Mouse (Mus musculus) midbrain, embryonic 14.5 days (tissue): Measurements from ENCODE around the gene Slc25a19. TPM values are rescaled to one million over a fixed set of nuclear protein-coding genes. Genes with fewer than 3 reads are reported as not detected.
A peak's percentile ranks its signal among the peaks of the same experiment; 100 is the strongest.

Experiments
- ATAC-seq: fragments of 200-750 bp; cut with Nextera tagmentation; 2 replicates; pipeline ENCODE4 v1.8.0; 2017; ENCODE audit warnings: moderate number of reproducible peaks, moderate library complexity; ENCODE audit not compliant: low FRiP score, low TSS enrichment
- DNase-seq: peaks from one replicate; pipeline ENCODE4 v3.0.0-alpha.2; 2015
- H3K27ac ChIP-seq: fragments of 300-500 bp; sonication (generic); replicated peaks from 2 replicates; pipeline ENCODE4 v1.5.1; 2014; ENCODE audit warnings: mild to moderate bottlenecking, low read depth, low read length, moderate library complexity
- H3K27me3 ChIP-seq: fragments of 300-500 bp; sonication (generic); 2 replicates; pipeline ENCODE4 v1.6.1; 2014; ENCODE audit warnings: low read length, control low read depth, mixed read lengths; ENCODE audit not compliant: control insufficient read depth, insufficient read depth
- H3K36me3 ChIP-seq: fragments of 300-500 bp; sonication (generic); 2 replicates; pipeline ENCODE4 v1.6.1; 2014; ENCODE audit warnings: low read length, control low read depth; ENCODE audit not compliant: control insufficient read depth, insufficient read depth
- H3K4me1 ChIP-seq: fragments of 300-500 bp; sonication (generic); 2 replicates; pipeline ENCODE4 v1.6.1; 2014; ENCODE audit warnings: mild to moderate bottlenecking, antibody characterized with exemption, low read length, control low read depth; ENCODE audit not compliant: control insufficient read depth, insufficient read depth
- H3K4me2 ChIP-seq: fragments of 300-500 bp; sonication (generic); 2 replicates; pipeline ENCODE4 v1.6.1; 2014; ENCODE audit warnings: mild to moderate bottlenecking, low read length, moderate library complexity
- H3K4me3 ChIP-seq: fragments of 300-500 bp; sonication (generic); replicated peaks from 2 replicates; pipeline ENCODE4 v1.5.1; 2014; ENCODE audit warnings: low read depth, low read length
- H3K9ac ChIP-seq: fragments of 300-500 bp; sonication (generic); replicated peaks from 2 replicates; pipeline ENCODE4 v1.6.1; 2014; ENCODE audit warnings: mild to moderate bottlenecking, low read length, moderate library complexity
- H3K9me3 ChIP-seq: fragments of 300-500 bp; sonication (generic); 2 replicates; pipeline ENCODE4 v1.6.1; 2016; ENCODE audit warnings: low read length, control low read depth, mixed read lengths; ENCODE audit not compliant: control insufficient read depth
- WGBS: fragments of 180-500 bp; shearing (Covaris S2); extraction: QIAGEN DNeasy Blood & Tissue Kit; methylation state at CpG from one replicate; pipeline ENCODE4 v1.1.7; 2014; 5-methylcytosine and 5-hydroxymethylcytosine counted together
- polyA plus RNA-seq: library from polyadenylated mRNA; unstranded; fragments of >200 nt; fragmentation: Nextera tagmentation; extraction: Ambion mirVana; gene quantifications from 2 replicates; pipeline ENCODE4 v1.2.1, GENCODE M21; 2014

Slc25a19 gene
- polyA plus RNA-seq, 1 experiment from 2014 or later: 35.8 TPM

DNA sequence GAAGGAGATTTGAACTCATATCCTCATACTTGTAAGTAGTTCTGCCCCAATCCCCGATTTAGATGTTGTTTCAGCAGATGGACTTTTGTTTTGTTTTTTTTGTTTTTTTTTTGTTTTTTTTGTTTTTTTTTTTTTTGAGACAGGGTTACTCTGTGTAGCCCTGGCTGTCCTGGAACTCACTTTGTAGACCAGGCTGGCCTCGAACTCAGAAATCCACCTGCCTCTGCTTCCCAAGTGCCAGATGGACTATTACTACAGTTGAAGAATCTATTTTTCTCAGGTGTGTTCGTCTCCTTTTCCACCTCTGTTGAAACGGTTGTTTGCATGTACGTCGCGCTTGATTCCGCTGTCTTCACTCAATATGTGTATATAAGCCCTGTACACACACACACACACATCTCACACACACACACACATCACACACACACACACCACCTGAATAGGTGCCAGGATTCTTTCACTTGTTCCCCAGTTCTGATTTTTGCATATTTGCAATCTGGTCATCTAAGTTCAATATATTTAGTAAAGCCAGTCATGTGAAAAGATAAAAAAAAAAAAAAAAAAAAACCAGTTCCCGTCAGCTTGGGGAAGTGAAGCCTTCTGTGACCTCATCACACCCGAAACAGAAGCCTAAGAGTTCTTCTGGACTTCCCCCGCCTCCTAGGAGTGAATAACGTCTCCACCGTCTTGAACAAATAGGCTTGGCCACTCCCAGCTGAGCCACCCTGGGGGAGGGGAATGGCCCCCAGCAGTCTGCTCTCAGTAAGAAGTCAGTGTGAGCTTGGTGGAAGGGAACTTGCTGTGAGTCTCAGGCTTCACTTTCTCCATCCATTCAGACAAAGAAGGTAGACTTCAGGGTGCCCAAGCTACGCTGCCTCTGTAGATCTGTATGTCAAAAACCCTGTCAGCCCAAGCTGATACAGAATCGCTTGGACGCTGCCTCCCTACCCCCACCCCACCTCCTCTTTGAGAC lies 2.7 kb upstream of the Slc25a19 start:
- no peaks in the 10 kb centered on the region for H3K9me3 ChIP-seq
- DNase-seq (no peak), ATAC-seq (no peak)
- no peak overlapping the region for H3K4me2 ChIP-seq
- H3K4me3 ChIP-seq: no peak overlapping the region
- H3K27ac ChIP-seq: no peak overlapping the region
- no peaks in the 10 kb centered on the region for H3K36me3 ChIP-seq
- 48% methylated on average over 16 of the region's 16 CpGs for WGBS
- no peak overlapping the region for H3K9ac ChIP-seq
- no peaks in the 10 kb centered on the region for H3K27me3 ChIP-seq
- peaks cover 5% of the 10 kb centered on the region; the same call in 1 of the 2 replicates for H3K4me1 ChIP-seq

DNA sequence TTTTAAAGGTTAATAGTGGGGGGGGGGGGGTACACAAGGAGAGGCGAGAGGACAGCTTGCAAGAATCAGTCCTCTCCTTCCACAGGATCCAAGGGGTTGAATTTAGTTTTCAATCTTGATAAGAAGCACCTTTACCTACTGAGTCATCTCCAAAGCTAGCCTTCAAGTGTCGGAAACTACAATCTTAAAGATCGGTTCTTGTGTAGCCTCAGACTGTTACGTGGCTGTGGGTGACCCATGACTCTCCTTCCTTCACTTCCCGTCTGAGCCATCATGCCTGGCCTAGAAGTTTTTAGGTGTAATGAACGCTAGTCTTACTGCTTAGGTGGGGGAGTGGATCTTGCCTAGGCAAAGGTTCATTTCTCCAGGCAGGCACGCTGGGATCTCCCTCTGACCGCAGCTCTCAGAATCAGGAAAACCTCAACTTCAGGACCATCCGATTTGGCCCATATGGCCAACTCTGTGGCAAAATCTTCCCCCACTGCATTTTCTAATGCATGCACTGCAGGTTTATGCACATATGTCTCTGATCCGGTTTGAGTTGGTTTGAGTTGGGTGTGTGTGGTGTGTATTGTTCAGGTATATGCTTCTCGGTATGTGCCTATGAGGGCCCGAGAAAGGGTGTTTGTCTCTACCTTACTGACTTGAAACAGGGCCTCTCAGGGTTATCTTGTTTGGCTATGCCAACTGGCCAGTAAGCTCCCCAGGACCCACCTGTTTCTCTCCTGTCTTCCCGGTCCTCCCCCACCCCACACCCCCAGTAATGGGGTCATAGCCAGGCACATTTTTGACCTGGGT lies 1.8 kb upstream of the Slc25a19 start:
- H3K4me1 ChIP-seq: peaks cover 5% of the 10 kb centered on the region; the same call in 1 of the 2 replicates
- no peak overlapping the region for H3K27ac ChIP-seq
- DNase-seq (no peak), ATAC-seq (no peak)
- H3K27me3 ChIP-seq: no peaks in the 10 kb centered on the region
- H3K9ac ChIP-seq: no peak overlapping the region
- no peaks in the 10 kb centered on the region for H3K9me3 ChIP-seq
- H3K4me3 ChIP-seq: no peak overlapping the region
- no peak overlapping the region for H3K4me2 ChIP-seq
- WGBS: 88% methylated on average over 13 of the region's 13 CpGs
- no peaks in the 10 kb centered on the region for H3K36me3 ChIP-seq

DNA sequence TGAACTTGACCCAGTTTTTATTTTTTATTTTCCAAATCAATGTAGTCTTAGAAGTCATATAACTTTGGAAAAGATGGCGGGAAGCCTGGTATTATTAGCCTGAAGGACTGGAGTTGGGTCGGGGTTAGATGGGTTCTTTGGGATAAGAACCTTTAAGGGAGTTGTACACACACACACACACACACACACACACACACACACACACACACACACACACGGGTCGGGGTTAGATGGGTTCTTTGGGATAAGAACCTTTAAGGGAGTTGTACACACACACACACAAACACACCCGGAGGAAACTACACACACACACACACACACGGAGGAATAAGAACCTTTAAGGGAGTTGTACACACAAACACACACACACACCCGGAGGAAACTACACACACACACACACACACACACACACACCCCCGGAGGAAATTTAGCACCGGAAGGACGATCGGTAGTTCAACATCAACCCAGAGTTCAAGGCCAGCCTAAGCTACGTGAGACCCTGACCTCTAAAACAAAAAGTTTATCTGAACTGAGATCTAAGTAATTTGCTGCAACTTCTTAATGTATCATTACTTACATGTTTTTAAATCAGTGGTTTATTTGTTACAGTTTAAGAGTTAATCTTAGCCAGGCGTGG lies 488 bp upstream of the Slc25a19 start:
- Histone ChIP-seq H3K4me2 (peak overlapping the region; percentile 48), H3K4me3 (peak overlapping the region; percentile 63), H3K36me3 (no peaks in the 10 kb centered on the region; the same call in 1 of the 2 replicates), H3K27ac (no peak overlapping the region), H3K27me3 (no peaks in the 10 kb centered on the region), H3K9me3 (no peaks in the 10 kb centered on the region), H3K9ac (no peak overlapping the region), H3K4me1 (peaks cover 5% of the 10 kb centered on the region; the same call in 1 of the 2 replicates)
- 54% methylated on average over 13 of the region's 13 CpGs for WGBS
- ATAC-seq (peak; percentile 9; the same call in 1 of the 2 replicates), DNase-seq (no peak)

DNA sequence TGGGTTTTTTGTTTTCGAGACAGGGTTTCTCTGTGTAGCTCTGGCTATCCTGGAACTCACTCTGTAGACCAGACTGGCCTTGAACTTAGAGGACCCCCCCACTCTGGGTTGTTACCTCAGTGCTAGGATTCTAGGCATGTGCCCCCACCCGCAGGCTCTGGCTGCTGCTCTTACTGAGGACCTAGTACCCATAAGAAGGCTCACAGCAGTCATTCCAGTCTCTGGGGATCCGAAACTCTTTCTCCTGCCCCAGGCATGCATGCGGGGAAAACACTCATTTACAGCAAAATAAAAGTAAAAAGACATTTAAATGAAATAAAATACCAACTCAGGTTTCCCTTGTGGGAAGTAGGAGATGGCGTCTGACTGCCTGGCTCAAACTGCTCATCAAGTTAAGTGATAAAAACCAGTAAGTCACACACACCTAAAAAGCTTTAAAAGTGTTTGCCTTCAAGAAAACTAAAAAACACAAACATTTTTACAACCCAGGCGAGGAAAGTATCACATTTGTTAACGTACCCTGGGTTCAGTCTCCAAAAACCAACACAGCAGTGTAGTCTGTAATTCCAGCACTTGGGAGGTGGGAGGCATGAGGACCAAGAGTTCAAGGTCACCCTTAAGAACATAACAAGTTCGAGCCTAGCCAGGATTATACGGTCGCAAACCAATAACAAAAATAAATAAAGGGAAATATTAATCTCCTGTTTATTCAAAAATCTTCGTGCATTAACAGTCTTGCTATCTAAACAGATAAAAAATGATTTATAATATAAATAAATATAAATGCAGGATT lies 1.1 kb downstream of the Slc25a19 start:
- H3K27ac ChIP-seq: no peak overlapping the region
- no peak for ATAC-seq
- H3K36me3 ChIP-seq: peaks cover 13% of the 10 kb centered on the region
- no peak for DNase-seq
- no peaks in the 10 kb centered on the region for H3K9me3 ChIP-seq
- H3K4me1 ChIP-seq: peaks cover 5% of the 10 kb centered on the region; the same call in 1 of the 2 replicates
- peak overlapping the region; percentile 63 for H3K4me3 ChIP-seq
- WGBS: 58% methylated on average over 11 of the region's 11 CpGs
- no peaks in the 10 kb centered on the region for H3K27me3 ChIP-seq
- peak overlapping the region; percentile 74 for H3K4me2 ChIP-seq
- H3K9ac ChIP-seq: peak overlapping the region; percentile 61

DNA sequence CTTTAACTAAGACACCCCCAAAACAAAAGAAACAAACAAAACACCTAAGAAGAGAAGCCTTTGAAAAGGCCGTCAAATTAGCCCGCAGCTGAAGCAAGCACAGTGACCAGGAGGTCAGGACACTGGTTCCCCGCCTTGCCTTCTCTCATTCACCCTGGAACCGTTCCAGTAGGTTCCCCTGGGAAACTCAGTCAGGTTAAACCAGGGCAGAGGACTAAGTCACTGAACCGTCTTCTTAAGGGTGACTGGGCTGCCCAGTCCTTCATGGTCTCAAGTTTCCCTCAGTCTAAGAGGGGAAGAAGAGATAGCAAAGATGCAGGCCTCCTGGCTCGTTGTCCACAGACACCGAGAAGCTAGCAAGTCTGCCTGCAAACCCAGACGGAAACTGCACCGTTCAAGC lies 2.2 kb downstream of the Slc25a19 start:
- Histone ChIP-seq H3K4me1 (peaks cover 5% of the 10 kb centered on the region; the same call in 1 of the 2 replicates), H3K36me3 (peaks cover 21% of the 10 kb centered on the region), H3K4me3 (no peak overlapping the region), H3K27me3 (no peaks in the 10 kb centered on the region), H3K9ac (no peak overlapping the region), H3K27ac (no peak overlapping the region), H3K4me2 (no peak overlapping the region), H3K9me3 (no peaks in the 10 kb centered on the region)
- DNase-seq (no peak), ATAC-seq (no peak)
- 88% methylated on average over 9 of the region's 9 CpGs for WGBS

DNA sequence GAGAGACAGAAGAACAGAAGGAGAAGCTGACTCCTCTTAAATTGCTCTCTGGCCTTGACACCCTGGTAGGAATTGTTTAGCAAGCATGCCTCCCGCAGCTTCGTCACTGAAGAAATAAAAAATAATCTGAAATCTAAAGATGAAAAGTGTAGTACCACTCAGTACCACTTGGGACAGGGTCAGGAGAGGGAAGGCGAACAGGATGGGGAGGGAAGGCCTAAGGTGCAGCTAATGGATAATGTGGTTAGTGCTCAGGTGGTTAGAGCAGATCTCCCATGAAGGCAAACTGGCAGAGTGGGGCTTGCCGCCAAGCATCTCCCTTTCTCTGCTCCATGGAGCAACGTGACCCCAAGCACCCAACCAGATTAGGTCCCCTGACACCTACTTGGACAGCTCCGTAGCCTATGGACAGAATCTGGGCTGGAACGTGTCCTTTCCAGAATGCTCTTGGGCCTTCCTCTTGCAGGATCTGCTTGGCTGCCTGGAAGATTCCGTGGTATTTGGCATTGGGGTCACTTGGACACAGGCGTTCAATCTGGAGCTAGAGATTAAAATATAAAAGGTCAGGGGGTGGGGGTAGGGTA lies 4.5 kb downstream of the Slc25a19 start:
- no peak overlapping the region for H3K4me2 ChIP-seq
- 77% methylated on average over 9 of the region's 9 CpGs for WGBS
- ATAC-seq (no peak), DNase-seq (no peak)
- H3K9me3 ChIP-seq: no peaks in the 10 kb centered on the region
- no peak overlapping the region for H3K4me3 ChIP-seq
- peaks cover 37% of the 10 kb centered on the region for H3K36me3 ChIP-seq
- H3K9ac ChIP-seq: no peak overlapping the region
- peaks cover 5% of the 10 kb centered on the region; the same call in 1 of the 2 replicates for H3K4me1 ChIP-seq
- no peak overlapping the region for H3K27ac ChIP-seq
- no peaks in the 10 kb centered on the region for H3K27me3 ChIP-seq

DNA sequence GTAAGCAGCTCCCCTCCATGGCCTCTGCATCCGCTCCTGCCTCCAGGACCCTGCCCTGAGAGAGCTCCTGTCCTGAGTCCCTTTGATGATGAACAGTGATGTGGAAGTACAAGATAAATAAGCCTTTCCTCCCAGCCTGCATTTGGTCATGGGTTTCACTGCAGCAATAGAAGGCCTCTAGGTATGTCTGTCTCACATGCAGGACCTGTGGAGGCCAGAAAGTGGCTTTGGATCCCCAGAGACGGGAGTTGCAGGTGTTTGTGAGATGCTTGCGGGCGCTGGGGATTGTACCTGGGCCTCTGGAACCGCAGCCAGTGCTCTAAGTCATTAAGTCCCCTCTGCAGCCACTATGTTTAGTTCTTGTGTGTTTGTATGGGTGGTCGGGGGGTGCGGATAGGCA lies 8.1 kb downstream of the Slc25a19 start:
- H3K27ac ChIP-seq: no peak overlapping the region
- ATAC-seq (no peak), DNase-seq (no peak)
- H3K4me2 ChIP-seq: no peak overlapping the region
- H3K4me3 ChIP-seq: no peak overlapping the region
- H3K27me3 ChIP-seq: no peaks in the 10 kb centered on the region
- WGBS: 89% methylated on average over 7 of the region's 7 CpGs
- H3K4me1 ChIP-seq: no peaks in the 10 kb centered on the region
- H3K36me3 ChIP-seq: peaks cover 61% of the 10 kb centered on the region
- no peaks in the 10 kb centered on the region for H3K9me3 ChIP-seq
- no peak overlapping the region for H3K9ac ChIP-seq
